Mouse (Mus musculus): ENCODE results near the gene Dnajb14. TPM values are rescaled to one million over a fixed set of nuclear protein-coding genes. Genes with fewer than 3 reads are reported as not detected.

The Dnajb14 gene
- polyA plus RNA-seq, 1 experiment from 2014 or later, result 33.0 TPM

GRCm38 (mm10) chr3:137918172-137918931 is 50.9 kb downstream of the Dnajb14 start, which contains the start of gene Lamtor3:
Lamtor3 (plus strand) TSS chr3:137918506.
- Histone ChIP-seq H3K4me3 (ENCODE audit: inconsistent target) (peak within 1 kb of the TSS; percentile 94), H3K27ac (peak within 1 kb of the TSS; percentile 90), H3K79me2 (ENCODE audit: inconsistent target) (peaks cover 48% of the 10 kb centered on the region), H3K36me3 (ENCODE audit: inconsistent target) (peaks cover 1% of the 10 kb centered on the region; the same call in 1 of the 2 replicates)
- under 1% methylated on average over 47 of the region's 47 CpGs for WGBS (ENCODE audit: missing documents)

- peaks cover 7% of the 10 kb centered on the region; the same call in 1 of the 2 replicates for H3K36me3 ChIP-seq (ENCODE audit: inconsistent target)
- peaks cover 54% of the 10 kb centered on the region for H3K79me2 ChIP-seq (ENCODE audit: inconsistent target)
- WGBS (ENCODE audit: missing documents), result 22% methylated on average over 6 of the region's 6 CpGs
- peak overlapping the region; percentile 90 for H3K27ac ChIP-seq
- peak overlapping the region; percentile 94 for H3K4me3 ChIP-seq (ENCODE audit: inconsistent target)
These were observed 51.4 kb downstream of the Dnajb14 start for GRCm38 (mm10) chr3:137918932-137919311.

- peaks cover 59% of the 10 kb centered on the region for H3K79me2 ChIP-seq (ENCODE audit: inconsistent target)
- H3K4me3 ChIP-seq (ENCODE audit: inconsistent target), result peak overlapping the region; percentile 94
- WGBS (ENCODE audit: missing documents), result 94% methylated on average over 7 of the region's 7 CpGs
- H3K27ac ChIP-seq, result peak overlapping the region; percentile 90
- H3K36me3 ChIP-seq (ENCODE audit: inconsistent target), result peaks cover 11% of the 10 kb centered on the region; the same call in 1 of the 2 replicates
These were observed 51.9 kb downstream of the Dnajb14 start for GRCm38 (mm10) chr3:137919398-137919797.

- WGBS (ENCODE audit: missing documents), result 91% methylated on average over 4 of the region's 4 CpGs
- H3K36me3 ChIP-seq (ENCODE audit: inconsistent target), result peaks cover 21% of the 10 kb centered on the region
These were observed 53.1 kb downstream of the Dnajb14 start for GRCm38 (mm10) chr3:137920594-137920993.

GRCm38 (mm10) chr3:137927010-137927409 is 59.5 kb downstream of the Dnajb14 start:
- H3K36me3 ChIP-seq (ENCODE audit: inconsistent target), result peaks cover 75% of the 10 kb centered on the region
- peaks cover 56% of the 10 kb centered on the region for H3K79me2 ChIP-seq (ENCODE audit: inconsistent target)
- H3K4me3 ChIP-seq (ENCODE audit: inconsistent target), result no peak overlapping the region
- 92% methylated on average over 4 of the region's 4 CpGs for WGBS (ENCODE audit: missing documents)
- H3K27ac ChIP-seq, result no peak overlapping the region

More at GRCm38 (mm10) chr3:137920594-137920993, 53.1 kb downstream of the Dnajb14 start:
- Histone ChIP-seq H3K79me2 (ENCODE audit: inconsistent target) (peaks cover 71% of the 10 kb centered on the region), H3K4me3 (ENCODE audit: inconsistent target) (no peak overlapping the region), H3K27ac (no peak overlapping the region)

GRCm38 (mm10) chr3:137929940-137930339 is 62.5 kb downstream of the Dnajb14 start:
- Histone ChIP-seq H3K36me3 (ENCODE audit: inconsistent target) (peaks cover 73% of the 10 kb centered on the region), H3K4me3 (ENCODE audit: inconsistent target) (no peak overlapping the region), H3K27ac (no peak overlapping the region), H3K79me2 (ENCODE audit: inconsistent target) (peaks cover 27% of the 10 kb centered on the region)
- WGBS (ENCODE audit: missing documents), result 81% methylated on average over 3 of the region's 3 CpGs

- WGBS (ENCODE audit: missing documents), result 87% methylated on average over 7 of the region's 7 CpGs
- H3K79me2 ChIP-seq (ENCODE audit: inconsistent target), result no peaks in the 10 kb centered on the region
- peaks cover 53% of the 10 kb centered on the region for H3K36me3 ChIP-seq (ENCODE audit: inconsistent target)
- H3K4me3 ChIP-seq (ENCODE audit: inconsistent target), result no peak overlapping the region
- no peak overlapping the region for H3K27ac ChIP-seq
These were observed 65.3 kb downstream of the Dnajb14 start for GRCm38 (mm10) chr3:137932748-137933147.

GRCm38 (mm10) chr3:137933986-137934385 is 66.5 kb downstream of the Dnajb14 start:
- no peak overlapping the region for H3K4me3 ChIP-seq (ENCODE audit: inconsistent target)
- peaks cover 43% of the 10 kb centered on the region for H3K36me3 ChIP-seq (ENCODE audit: inconsistent target)
- H3K79me2 ChIP-seq (ENCODE audit: inconsistent target), result no peaks in the 10 kb centered on the region
- H3K27ac ChIP-seq, result no peak overlapping the region
- 88% methylated on average over 3 of the region's 3 CpGs for WGBS (ENCODE audit: missing documents)

GRCm38 (mm10) chr3:137935570-137936525 is 68.4 kb downstream of the Dnajb14 start:
- Histone ChIP-seq H3K27ac (no peak overlapping the region), H3K36me3 (ENCODE audit: inconsistent target) (peaks cover 25% of the 10 kb centered on the region), H3K79me2 (ENCODE audit: inconsistent target) (no peaks in the 10 kb centered on the region), H3K4me3 (ENCODE audit: inconsistent target) (no peak overlapping the region)
- 75% methylated on average over 5 of the region's 5 CpGs for WGBS (ENCODE audit: missing documents)

GRCm38 (mm10) chr3:137936541-137936940 is 69.1 kb downstream of the Dnajb14 start:
- Histone ChIP-seq H3K27ac (no peak overlapping the region), H3K4me3 (ENCODE audit: inconsistent target) (no peak overlapping the region), H3K36me3 (ENCODE audit: inconsistent target) (peaks cover 21% of the 10 kb centered on the region), H3K79me2 (ENCODE audit: inconsistent target) (no peaks in the 10 kb centered on the region)
- WGBS (ENCODE audit: missing documents), result 88% methylated on average over 6 of the region's 6 CpGs

GRCm38 (mm10) chr3:137938608-137939007 is 71.1 kb downstream of the Dnajb14 start:
- peaks cover 8% of the 10 kb centered on the region for H3K36me3 ChIP-seq (ENCODE audit: inconsistent target)
- 86% methylated on average over 6 of the region's 6 CpGs for WGBS (ENCODE audit: missing documents)
- H3K27ac ChIP-seq, result no peak overlapping the region
- H3K79me2 ChIP-seq (ENCODE audit: inconsistent target), result no peaks in the 10 kb centered on the region; the same call in 1 of the 2 replicates
- H3K4me3 ChIP-seq (ENCODE audit: inconsistent target), result no peak overlapping the region

GRCm38 (mm10) chr3:137940757-137941156 is 73.3 kb downstream of the Dnajb14 start:
- peaks cover 8% of the 10 kb centered on the region; the same call in 1 of the 2 replicates for H3K79me2 ChIP-seq (ENCODE audit: inconsistent target)
- peaks cover 8% of the 10 kb centered on the region for H3K36me3 ChIP-seq (ENCODE audit: inconsistent target)
- WGBS (ENCODE audit: missing documents), result 89% methylated on average over 4 of the region's 4 CpGs
- H3K27ac ChIP-seq, result no peak overlapping the region
- no peak overlapping the region for H3K4me3 ChIP-seq (ENCODE audit: inconsistent target)

- H3K36me3 ChIP-seq (ENCODE audit: inconsistent target), result peaks cover 8% of the 10 kb centered on the region
- no peak overlapping the region for H3K4me3 ChIP-seq (ENCODE audit: inconsistent target)
- peaks cover 8% of the 10 kb centered on the region; the same call in 1 of the 2 replicates for H3K79me2 ChIP-seq (ENCODE audit: inconsistent target)
- no peak overlapping the region for H3K27ac ChIP-seq
These were observed 74.1 kb downstream of the Dnajb14 start for GRCm38 (mm10) chr3:137941555-137941954.

GRCm38 (mm10) chr3:137942098-137942622 is 74.7 kb downstream of the Dnajb14 start:
- WGBS (ENCODE audit: missing documents), result 86% methylated on average over 12 of the region's 12 CpGs
- peaks cover 4% of the 10 kb centered on the region for H3K36me3 ChIP-seq (ENCODE audit: inconsistent target)
- no peak overlapping the region for H3K27ac ChIP-seq
- peaks cover 8% of the 10 kb centered on the region; the same call in 1 of the 2 replicates for H3K79me2 ChIP-seq (ENCODE audit: inconsistent target)
- no peak overlapping the region for H3K4me3 ChIP-seq (ENCODE audit: inconsistent target)

Measured in macrophage (primary cell).